Mouse (Mus musculus) urinary bladder, adult 2 months (tissue): ENCODE data around the gene Pxmp4. TPM values are rescaled to one million over a fixed set of nuclear protein-coding genes. Genes with fewer than 3 reads are reported as not detected.

ENCODE experiments used
- DNase-seq: peaks from one replicate; pipeline ENCODE4 v3.0.0; 2022; ENCODE audit warnings: low spot score
- polyA plus RNA-seq: library from polyadenylated mRNA; depleted of rRNA; stranded (reverse); fragments of >200 nt; gene quantifications from 2 replicates; pipeline ENCODE4 v1.2.3, GENCODE M21; 2012; rRNA removed

Gene Pxmp4
- polyA plus RNA-seq = 34.3 and 37.0 TPM in 2 replicates

GRCm38 (mm10) chr2:154603638-154604153 is at the start of gene Pxmp4:
TSS of gene Pxmp4 (minus strand) at chr2:154603708.
- DNase-seq = peak; percentile 93

DNA sequence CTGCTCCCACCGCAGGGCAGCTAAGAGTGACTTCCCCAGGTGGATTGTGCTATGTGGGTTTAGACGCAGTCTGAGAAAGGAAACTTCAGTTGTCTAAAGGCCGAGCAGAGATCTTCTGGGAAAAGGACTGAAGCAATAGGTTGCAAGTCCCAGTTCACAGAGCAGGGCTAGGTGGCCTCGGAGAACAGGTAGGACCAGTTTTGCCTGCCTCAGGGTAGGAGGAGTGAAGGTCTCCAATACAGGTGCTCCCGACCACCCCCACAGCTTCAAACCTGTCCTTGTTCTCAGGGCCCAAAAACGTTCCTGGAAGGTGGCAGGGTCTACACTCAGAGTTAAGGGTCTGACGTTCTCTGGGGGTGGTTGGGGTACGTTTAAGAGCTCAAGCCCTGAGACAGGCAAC is 47.9 kb upstream of the Pxmp4 start, which contains the start of gene Chmp4b:
Gene Chmp4b (plus strand): TSS at position 343 of the 400 bp plus-strand sequence.
- peak; percentile 45 for DNase-seq

DNA sequence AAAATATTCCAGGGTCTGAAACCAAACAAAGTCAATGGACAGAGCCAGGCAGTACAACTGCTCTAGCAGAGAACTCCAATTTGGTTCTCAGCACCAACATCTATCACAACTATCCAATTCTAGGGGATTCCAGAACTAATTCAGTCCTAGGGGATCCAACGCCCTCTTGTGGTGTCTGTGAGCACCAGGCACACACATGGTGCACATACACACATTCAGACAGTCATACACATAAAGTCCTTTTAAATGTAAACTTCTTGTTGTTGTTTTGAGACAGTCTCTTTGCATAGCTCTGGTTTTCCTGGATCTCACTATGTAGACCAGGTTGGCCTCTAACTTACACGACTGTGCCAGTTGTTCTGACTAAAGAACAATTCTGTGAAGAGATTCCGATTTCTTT is 46.9 kb upstream of the Pxmp4 start:
- DNase-seq = no peak

DNA sequence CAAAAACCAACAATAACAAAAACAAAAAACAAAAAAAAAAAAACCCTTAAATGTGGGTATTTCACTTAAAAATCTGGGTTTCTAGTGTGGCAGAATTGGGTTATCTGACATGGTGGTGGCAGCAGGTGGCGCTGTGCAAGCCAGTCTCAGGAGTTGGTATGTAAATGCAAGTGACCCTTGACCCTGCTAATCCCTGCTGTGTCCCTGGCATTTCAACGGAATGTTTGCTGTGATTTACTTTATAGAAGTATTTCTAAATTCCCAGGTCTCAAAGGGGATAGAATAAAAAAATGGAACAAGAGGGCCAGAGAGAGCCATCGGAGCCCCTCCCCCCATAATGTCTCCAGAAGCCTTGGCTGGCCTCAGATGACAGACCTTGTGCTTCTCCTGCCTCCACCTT is 44.6 kb upstream of the Pxmp4 start:
- no peak for DNase-seq

DNA sequence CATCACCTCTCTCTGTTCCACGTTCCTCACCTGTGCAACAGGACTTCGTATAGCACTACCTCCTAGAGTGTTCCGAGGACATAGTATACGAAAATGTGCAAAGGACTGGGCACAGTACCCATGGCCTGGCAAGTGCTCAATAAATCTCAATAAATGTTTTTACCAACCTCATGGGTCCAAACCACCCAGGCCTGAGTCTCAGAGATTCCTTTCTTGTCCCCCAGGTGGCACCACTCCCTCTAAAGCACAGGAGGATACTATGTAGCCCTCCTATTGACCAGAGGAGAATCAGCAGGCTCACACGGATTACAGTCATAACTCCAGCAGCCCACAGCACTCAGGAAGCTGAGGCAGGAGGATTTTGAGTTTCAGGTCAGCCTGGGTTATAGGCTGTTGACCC is 43.1 kb upstream of the Pxmp4 start:
- DNase-seq = no peak

DNA sequence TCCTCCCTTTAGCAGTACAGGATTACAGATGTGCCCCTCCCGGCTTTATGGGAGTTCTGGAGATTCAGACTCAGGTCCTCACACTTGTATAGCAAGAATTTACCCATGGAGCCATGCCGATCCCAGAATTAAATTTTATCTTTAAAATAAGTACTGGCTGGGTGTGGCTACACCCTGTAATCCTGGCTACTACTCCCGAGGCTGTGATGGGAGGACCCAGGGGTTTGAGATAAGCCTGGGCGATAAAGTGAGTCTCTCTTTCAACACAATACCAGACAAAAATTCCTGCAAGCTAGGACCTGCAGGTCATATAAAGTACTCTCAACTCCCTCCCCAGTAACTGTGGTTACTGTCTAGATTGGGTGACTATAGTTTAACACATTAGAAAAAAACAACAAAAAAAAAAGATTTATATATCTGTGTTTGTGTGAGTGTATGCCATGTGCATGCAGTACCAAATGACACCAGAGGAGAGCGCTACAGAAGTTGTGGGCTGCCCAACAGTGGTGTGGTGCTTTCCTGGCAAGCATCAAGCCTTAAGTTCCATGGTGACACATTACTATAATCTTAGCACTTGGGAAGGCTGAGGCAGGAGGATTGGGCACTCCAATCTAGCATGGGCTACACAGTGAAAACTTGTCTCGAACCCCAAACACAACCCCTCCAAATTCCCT is 39.3 kb upstream of the Pxmp4 start:
- no peak for DNase-seq

GRCm38 (mm10) chr2:154642005-154642459 is 38.5 kb upstream of the Pxmp4 start:
- no peak for DNase-seq

DNA sequence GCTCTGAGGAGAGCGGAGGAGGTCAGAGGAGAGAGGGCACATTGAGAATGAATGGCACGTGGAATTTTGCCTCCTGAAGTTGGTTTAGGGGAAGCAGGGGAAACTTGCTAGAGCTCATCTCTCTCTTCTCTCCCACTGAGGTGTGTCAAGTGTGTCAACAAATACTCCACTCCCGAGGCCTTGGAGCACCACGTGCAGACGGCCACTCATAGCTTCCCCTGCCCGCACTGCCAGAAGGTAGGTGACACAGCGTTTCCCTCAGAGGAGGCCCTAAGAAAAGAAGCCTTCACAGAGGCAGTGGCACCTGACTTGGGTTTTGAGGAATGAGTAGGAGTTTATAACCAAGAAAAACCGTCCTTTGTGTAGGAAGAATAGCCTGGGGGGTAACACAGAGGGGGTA is 37.7 kb upstream of the Pxmp4 start:
- no peak for DNase-seq

GRCm38 (mm10) chr2:154639115-154639514 is 35.6 kb upstream of the Pxmp4 start:
- DNase-seq = no peak

DNA sequence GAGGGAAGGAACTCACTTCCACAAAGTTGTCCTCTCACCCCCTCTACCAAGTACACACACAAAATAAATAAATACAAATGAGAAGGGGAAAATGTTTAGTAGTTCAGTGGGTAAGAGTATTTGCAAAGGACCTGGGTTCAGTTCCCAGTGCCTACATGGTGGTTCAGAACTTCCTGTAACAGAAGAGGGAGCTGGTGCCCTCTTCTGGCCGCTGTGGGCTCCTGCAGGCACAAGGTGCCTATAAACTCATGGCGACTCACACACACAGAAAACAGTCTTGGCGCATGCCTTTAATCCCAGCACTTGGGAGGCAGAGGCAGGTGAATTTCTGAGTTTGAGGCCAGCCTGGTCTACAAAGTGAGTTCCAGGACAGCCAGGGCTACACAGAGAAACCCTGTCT is 35.0 kb upstream of the Pxmp4 start:
- DNase-seq = no peak

- no peak for DNase-seq
These were observed 32.3 kb upstream of the Pxmp4 start for GRCm38 (mm10) chr2:154635826-154636225.

DNA sequence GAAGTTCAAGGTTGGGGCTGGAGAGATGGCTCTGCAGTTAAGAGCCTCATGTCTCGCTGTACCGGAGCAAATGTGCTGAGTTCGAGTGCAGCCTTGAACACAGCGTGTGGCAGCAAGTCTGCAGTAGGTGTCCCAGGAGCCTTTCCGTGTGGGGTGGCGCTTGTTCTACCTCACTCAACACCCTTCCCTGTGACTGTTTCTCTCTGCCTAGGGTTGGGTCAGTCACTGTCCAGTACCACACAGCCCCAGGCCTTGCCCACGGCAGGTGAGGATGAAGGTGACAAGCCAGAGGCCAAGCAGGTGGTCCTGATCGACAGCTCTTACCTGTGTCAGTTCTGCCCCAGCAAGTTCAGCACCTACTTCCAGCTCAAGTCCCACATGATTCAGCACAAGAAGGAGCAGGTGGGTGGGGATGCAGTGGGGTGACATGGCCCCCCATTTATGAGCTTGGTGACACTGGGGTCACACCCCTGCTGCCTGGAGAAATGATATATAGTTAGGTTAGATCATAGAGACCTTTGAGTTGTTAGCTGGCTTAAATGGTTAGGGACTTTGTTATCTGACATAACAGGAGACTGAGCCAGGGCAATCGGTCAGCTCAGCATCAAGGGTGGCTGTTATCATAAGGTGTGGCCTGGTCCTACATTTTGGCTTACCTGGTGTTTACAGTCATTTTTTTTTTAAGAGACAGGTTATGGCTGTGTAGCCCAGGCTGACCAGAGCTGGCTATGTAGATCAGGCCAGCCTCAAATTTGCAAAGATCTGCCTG is 30.6 kb upstream of the Pxmp4 start:
- DNase-seq = no peak

GRCm38 (mm10) chr2:154633039-154633742 is 29.7 kb upstream of the Pxmp4 start:
- DNase-seq = no peak

DNA sequence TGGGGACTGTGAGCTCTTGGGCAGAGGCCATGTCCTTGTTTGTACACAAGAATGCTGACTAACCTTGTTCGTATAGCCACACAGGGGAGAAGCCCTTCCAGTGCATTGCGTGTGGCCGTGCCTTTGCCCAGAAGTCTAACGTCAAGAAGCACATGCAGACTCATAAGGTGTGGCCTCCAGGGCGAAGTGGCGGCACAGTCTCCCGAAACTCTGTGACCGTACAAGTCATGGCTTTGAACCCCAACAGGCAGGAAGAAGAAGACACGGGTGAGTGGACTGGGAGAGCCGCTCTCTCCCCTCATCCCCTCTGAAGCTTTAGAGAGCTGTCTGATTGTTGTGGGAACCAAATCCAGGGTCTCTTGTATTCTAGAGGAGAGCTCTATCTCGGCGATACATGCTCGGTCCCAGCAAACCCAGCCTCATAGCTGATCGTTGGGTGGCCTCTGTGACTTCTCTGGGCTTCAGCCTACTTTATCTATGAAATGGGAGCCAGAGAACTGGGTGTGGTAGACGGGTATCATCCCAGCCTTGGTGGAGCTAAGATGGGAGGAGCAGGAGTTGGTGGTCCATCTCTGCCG is 28.8 kb upstream of the Pxmp4 start:
- DNase-seq = no peak

GRCm38 (mm10) chr2:154630531-154630930 is 27.0 kb upstream of the Pxmp4 start:
- no peak for DNase-seq

GRCm38 (mm10) chr2:154624137-154624536 is 20.6 kb upstream of the Pxmp4 start:
- no peak for DNase-seq

GRCm38 (mm10) chr2:154621684-154622083 is 18.2 kb upstream of the Pxmp4 start:
- no peak for DNase-seq

- DNase-seq = no peak
These were observed 13.6 kb upstream of the Pxmp4 start for GRCm38 (mm10) chr2:154617061-154617460.

- DNase-seq = no peak
These were observed 12.2 kb upstream of the Pxmp4 start for GRCm38 (mm10) chr2:154615674-154616073.

DNA sequence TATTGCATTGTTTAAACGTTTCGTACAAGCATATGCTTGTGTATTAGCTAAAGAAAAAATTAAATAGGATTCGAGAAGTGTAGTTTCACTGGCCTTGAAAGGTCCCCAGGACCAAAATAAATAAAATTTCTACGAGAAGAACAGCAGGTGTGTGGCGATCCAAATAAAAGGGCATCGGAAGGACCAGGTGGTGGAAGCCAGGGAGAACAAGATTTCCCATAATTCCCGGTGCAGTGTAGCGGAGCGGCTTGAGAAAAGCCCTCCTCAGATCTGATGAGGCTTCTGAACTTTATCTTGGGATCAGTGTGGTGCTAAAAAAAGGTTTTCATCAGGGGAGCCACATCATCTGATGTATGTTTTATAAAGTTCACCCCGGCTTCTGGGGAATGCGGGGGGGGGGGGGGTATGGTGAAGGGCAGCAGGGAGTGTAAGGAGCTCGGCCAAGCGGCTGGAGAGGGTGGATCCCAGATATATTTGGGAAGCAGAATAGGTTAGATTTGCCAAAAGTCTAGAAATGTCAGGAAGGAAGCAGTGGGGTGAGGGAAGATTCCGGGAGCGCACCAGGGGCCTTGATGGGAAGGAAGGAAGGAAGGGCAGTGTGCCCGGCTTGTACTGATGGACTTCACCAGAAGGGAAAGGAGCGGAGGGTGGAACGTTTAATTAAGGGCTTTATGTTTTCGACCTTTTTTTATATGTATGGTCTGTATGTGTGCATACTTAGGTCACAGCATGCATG is 11.5 kb upstream of the Pxmp4 start:
- DNase-seq = no peak
